Mouse (Mus musculus) heart, embryonic 10.5 days (tissue): Measurements from ENCODE around the gene Capza1. TPM values are rescaled to one million over a fixed set of nuclear protein-coding genes. Genes with fewer than 3 reads are reported as not detected.
A peak's percentile ranks its signal among the peaks of the same experiment; 100 is the strongest.

Experiments
- DNase-seq: peaks from one replicate; pipeline ENCODE4 v3.0.0-alpha.2; 2017; ENCODE audit warnings: low spot score
- H3K27ac ChIP-seq: fragments of 300-500 bp; sonication (generic); 2 replicates; pipeline ENCODE4 v1.5.1; 2016; ENCODE audit warnings: mild to moderate bottlenecking
- H3K27me3 ChIP-seq: fragments of 300-500 bp; sonication (generic); 2 replicates; pipeline ENCODE4 v1.6.1; 2016; ENCODE audit warnings: mild to moderate bottlenecking; ENCODE audit not compliant: poor library complexity, insufficient read depth, severe bottlenecking
- H3K36me3 ChIP-seq: fragments of 300-500 bp; sonication (generic); 2 replicates; pipeline ENCODE4 v1.6.1; 2016; ENCODE audit warnings: mild to moderate bottlenecking, moderate library complexity
- H3K4me1 ChIP-seq: fragments of 300-500 bp; sonication (generic); 2 replicates; pipeline ENCODE4 v1.6.1; 2016; ENCODE audit warnings: mild to moderate bottlenecking
- H3K4me3 ChIP-seq: fragments of 300-500 bp; sonication (generic); 2 replicates; pipeline ENCODE4 v1.5.1; 2016; ENCODE audit warnings: mild to moderate bottlenecking, moderate library complexity
- H3K9me3 ChIP-seq: fragments of 300-500 bp; sonication (generic); 2 replicates; pipeline ENCODE4 v1.6.1; 2016; ENCODE audit warnings: mild to moderate bottlenecking, moderate library complexity
- WGBS: fragments of 180-500 bp; shearing (Covaris S2); methylation state at CpG from one replicate; pipeline ENCODE4 v1.1.7; 2016; 5-methylcytosine and 5-hydroxymethylcytosine counted together
- polyA plus RNA-seq: library from polyadenylated mRNA; unstranded; fragments of >200 nt; fragmentation: Nextera tagmentation; extraction: Ambion mirVana; gene quantifications from 2 replicates; pipeline ENCODE4 v1.2.1, GENCODE M21; 2016

The Capza1 gene
- polyA plus RNA-seq, 1 experiment from 2014 or later, result 202 TPM

DNA sequence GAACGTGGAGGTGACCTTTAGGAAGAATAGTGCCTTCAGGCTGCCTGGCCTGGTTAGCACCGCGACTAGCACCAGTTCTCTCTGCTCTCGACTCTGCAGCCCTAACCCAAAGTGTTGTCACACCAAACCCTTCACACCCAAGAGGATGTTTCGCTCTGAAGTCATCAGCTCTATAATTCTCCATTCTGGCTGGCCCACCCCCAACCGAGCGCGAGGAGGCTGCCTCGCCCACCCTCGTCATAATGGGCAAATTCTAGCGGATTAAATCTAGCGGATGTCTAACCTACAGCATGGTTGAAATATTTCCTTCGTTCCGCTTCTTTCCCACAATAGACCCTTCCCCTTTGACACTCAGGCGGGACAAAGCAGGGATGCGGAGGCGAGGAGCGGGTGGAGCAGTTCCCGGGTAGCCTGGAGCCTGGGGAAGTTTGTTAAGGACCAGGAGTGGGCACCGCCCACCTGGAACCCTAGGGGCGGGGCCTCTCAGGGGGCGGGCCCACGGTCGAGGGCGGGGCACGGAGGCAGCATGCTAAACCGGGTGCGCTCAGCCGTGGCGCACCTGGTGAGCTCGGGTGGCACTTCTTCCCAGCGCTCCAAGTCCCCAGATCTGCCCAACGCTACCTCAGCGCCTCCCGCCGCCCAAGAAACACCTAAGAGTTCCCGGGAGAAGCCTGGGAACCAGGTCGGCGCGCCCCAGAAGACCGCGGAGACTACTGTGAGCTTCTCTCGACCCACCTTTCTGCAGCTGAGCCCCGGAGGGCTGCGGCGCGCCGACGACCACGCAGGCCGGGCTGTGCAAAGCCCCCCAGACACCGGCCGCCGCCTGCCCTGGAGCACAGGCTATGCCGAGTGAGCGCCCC, 83.5 kb downstream of the Capza1 start, which contains the start of gene Ppm1j:
Ppm1j (plus strand) TSS at position 496 of the 860 bp plus-strand sequence.
- H3K4me1 ChIP-seq, result peaks cover 44% of the 10 kb centered on the region
- H3K27me3 ChIP-seq, result peaks cover 73% of the 10 kb centered on the region
- H3K4me3 ChIP-seq, result peak within 1 kb of the TSS; percentile 79
- peak; percentile 91 for DNase-seq
- under 1% methylated on average over 56 of the region's 56 CpGs for WGBS
- no peaks in the 10 kb centered on the region for H3K9me3 ChIP-seq
- H3K27ac ChIP-seq, result peak within 1 kb of the TSS; percentile 90
- H3K36me3 ChIP-seq, result 0 out of 2 replicates have a peak, but pooled peaks cover 8% of the 10 kb centered on the region

GRCm38 (mm10) chr3:104779949-104780348, 84.4 kb downstream of the Capza1 start:
- 0 out of 2 replicates have a peak, but pooled peaks cover under 1% of the 10 kb centered on the region for H3K36me3 ChIP-seq
- 2% methylated on average over 7 of the region's 7 CpGs for WGBS
- H3K4me3 ChIP-seq, result no peak overlapping the region
- no peak for DNase-seq
- H3K27me3 ChIP-seq, result peaks cover 79% of the 10 kb centered on the region
- no peaks in the 10 kb centered on the region for H3K9me3 ChIP-seq
- no peak overlapping the region for H3K27ac ChIP-seq
- peaks cover 44% of the 10 kb centered on the region for H3K4me1 ChIP-seq

DNA sequence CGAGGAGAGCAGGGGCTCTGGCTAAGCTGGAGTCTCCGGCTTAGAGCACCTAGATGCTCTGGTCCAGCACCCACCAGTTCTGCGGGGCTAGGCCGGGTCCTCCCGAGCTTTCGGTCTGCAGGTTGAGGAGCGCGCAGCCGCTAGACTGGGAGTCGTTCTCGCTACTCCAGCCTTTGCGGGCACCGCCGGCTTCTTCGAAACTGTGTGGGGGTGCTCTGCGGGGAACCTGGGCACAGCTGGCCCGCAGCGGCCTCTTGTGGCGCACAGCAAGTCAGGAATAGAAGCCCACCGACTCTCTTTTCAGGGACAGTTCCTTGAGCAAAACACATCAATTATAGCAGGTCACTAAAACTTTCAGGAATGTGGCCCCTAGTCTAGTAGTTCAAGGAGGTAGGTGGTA, 87.0 kb downstream of the Capza1 start:
- 2% methylated on average over 20 of the region's 20 CpGs for WGBS
- no peak for DNase-seq
- Histone ChIP-seq H3K36me3 (no peaks in the 10 kb centered on the region), H3K27me3 (peaks cover 70% of the 10 kb centered on the region), H3K9me3 (no peaks in the 10 kb centered on the region), H3K27ac (peak overlapping the region; percentile 52; the same call in 1 of the 2 replicates), H3K4me1 (peaks cover 42% of the 10 kb centered on the region), H3K4me3 (peak overlapping the region; percentile 61)

DNA sequence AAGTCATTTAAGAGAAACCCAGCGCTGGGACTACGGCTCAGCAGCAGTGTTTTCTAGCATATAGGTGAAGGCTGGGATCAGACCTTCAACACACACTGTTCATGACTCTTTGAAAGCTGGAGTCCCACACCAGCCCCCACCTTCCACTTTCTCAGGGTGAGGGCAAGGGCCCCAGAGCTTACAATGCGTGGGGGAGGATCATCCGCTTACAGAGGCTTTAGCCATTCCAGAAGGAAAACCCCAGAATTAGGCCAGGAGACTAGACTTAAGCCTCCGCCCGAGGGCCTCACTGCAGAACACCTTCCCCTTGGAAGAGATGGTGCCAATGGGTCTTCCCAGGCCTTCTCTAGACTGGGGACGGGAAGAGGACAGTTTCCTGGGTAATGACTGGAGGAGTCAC, 91.0 kb downstream of the Capza1 start:
- H3K27ac ChIP-seq, result no peak overlapping the region
- peaks cover 44% of the 10 kb centered on the region for H3K27me3 ChIP-seq
- no peaks in the 10 kb centered on the region for H3K9me3 ChIP-seq
- no peak for DNase-seq
- H3K4me3 ChIP-seq, result no peak overlapping the region
- WGBS, result 76% methylated on average over 7 of the region's 7 CpGs
- peaks cover 29% of the 10 kb centered on the region for H3K4me1 ChIP-seq
- no peaks in the 10 kb centered on the region for H3K36me3 ChIP-seq

Other genes with a start within 250 kb of the Capza1 start
- 76.5 and 91.2 TPM in 2 replicates for gene Slc16a1, start 225.8 kb downstream of the Capza1 start, polyA plus RNA-seq
- gene Ppm1j, start 83.4 kb downstream of the Capza1 start, polyA plus RNA-seq, result 19.9 and 44.8 TPM in 2 replicates
- gene Fam19a3, start 82.7 kb downstream of the Capza1 start, polyA plus RNA-seq, result 0.70 and 1.4 TPM in 2 replicates
- gene Rhoc, start 76.1 kb downstream of the Capza1 start, polyA plus RNA-seq, result 243 and 267 TPM in 2 replicates
- gene Mov10, start 45.9 kb downstream of the Capza1 start, polyA plus RNA-seq, result 42.2 and 54.0 TPM in 2 replicates
- 27.0 and 32.2 TPM in 2 replicates for gene St7l, start 500 bp downstream of the Capza1 start, polyA plus RNA-seq
- gene Wnt2b, start 97.4 kb upstream of the Capza1 start, polyA plus RNA-seq, result 1.3 and 1.6 TPM in 2 replicates
- gene Cttnbp2nl, start 188.6 kb upstream of the Capza1 start, polyA plus RNA-seq, result 35.9 and 37.4 TPM in 2 replicates
- not detected in 2 replicates for gene 4930564D02Rik, start 202.3 kb upstream of the Capza1 start, polyA plus RNA-seq